Mouse (Mus musculus): Measurements from ENCODE around the gene Mmgt2.

Mmgt2 gene

GRCm38 (mm10) chr11:62648591-62649391, at the start of gene Mmgt2:
TSS of gene Mmgt2 (plus strand) at chr11:62648664.
- in situ Hi-C loops (cut with MboI): no loop called here

DNA sequence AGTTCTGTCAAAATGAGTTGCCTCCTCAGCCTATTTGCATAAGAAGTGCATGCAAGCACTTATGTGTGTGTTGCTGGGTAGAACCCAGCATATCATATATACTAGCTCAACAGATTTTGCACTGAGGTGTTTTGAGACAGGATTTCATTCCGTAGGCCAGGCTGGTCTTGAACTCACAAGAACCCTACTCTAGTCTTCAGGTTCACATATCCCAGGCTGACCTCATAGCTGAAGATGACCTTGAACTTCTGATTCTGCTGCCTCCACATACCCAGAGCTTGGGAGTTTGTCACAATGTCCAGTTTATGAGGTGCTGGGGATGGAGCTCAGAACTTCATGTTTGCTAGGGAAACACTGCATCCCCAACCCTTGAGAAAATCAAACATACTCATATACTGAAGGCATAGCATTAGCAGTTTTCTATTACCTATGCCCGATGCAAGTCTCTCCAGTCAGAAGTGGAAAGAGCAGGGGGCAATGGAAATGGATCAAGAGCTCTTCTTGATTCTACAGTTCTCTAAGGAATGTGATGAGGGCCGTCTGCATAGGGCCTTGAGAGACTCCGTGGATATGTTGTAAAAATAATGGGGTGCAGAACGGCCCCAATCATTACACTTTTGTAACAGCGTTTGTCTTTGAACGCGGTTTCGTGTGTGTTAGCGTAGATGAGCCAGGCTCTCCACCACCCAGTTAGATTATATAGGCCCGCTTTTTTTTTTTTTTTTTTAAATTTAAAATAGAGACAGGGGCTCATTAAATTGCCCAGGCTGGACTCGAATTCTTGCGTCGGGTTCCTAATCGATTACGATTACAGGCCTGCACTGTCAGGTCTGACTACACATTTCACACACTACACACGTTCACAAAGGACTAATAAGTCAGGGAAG, 46.5 kb upstream of the Mmgt2 start:
- in situ Hi-C loops (cut with MboI): no loop called here

GRCm38 (mm10) chr11:62602619-62603311, 45.7 kb upstream of the Mmgt2 start:
- in situ Hi-C loops (cut with MboI): no loop called here

- in situ Hi-C loops (cut with MboI): no loop called here
Observed at GRCm38 (mm10) chr11:62603312-62604056, 45.0 kb upstream of the Mmgt2 start.

DNA sequence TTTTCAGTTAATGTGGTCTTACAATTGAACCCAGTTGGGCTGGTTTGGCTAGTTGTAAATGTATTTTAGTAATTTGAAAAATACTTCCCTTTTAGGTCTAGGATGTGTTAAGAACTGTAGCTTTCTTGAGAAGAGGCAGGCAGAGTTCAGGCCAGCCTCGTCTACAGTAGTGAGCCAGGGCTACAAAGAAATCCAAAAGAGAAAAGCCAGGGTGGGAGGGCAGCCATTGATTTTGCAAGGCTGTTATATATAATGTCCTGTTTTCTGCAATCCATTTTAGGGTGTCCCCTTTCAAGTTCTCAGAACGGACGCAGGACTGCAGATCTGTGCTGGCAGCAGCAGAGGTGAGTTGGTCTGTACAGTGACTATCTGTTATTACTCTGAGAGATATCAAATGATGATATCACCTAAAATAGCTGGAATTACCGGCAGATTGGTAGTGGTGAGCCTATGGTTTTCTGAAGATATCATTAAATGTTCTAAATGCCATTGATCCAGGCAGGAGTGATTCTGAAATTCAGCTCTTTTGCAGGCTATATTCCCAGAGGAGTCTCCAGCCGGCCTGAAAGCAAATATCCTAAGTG, 44.2 kb upstream of the Mmgt2 start:
- in situ Hi-C loops (cut with MboI): no loop called here

GRCm38 (mm10) chr11:62604886-62605618, 43.4 kb upstream of the Mmgt2 start:
- in situ Hi-C loops (cut with MboI): no loop called here

DNA sequence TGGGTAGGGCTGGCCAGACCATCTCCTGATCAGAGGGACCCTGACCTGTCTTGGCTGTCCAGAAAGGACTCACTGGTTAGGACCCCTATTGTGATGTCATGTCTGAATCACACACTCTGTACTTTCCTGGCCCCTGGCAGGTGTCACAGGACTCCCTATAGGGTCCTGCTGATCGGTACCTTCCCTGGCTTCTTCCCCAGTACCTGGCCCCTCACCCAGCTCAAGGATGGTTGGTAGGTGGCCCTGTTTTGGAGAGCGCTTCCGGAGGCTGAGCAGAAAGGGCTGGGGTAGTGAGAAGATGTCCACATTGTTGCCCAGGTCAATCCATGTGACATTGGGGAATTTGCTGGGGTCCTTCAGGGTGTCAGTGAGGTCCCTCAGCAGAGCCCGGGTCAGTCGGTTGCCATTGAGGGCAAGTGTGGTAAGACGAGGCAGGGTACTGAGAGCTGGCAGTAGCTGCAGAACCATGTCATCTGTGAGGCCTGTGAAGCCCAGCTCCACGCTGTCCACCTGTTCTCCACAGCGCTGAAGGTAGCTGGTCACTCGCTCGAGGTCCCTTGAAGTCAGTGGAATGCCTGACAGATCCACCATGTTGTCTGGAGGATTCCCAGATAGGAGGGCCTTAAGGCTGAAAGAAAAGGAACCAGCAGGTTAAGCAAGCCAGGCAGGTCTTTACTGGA, 42.7 kb upstream of the Mmgt2 start:
- in situ Hi-C loops (cut with MboI): no loop called here

DNA sequence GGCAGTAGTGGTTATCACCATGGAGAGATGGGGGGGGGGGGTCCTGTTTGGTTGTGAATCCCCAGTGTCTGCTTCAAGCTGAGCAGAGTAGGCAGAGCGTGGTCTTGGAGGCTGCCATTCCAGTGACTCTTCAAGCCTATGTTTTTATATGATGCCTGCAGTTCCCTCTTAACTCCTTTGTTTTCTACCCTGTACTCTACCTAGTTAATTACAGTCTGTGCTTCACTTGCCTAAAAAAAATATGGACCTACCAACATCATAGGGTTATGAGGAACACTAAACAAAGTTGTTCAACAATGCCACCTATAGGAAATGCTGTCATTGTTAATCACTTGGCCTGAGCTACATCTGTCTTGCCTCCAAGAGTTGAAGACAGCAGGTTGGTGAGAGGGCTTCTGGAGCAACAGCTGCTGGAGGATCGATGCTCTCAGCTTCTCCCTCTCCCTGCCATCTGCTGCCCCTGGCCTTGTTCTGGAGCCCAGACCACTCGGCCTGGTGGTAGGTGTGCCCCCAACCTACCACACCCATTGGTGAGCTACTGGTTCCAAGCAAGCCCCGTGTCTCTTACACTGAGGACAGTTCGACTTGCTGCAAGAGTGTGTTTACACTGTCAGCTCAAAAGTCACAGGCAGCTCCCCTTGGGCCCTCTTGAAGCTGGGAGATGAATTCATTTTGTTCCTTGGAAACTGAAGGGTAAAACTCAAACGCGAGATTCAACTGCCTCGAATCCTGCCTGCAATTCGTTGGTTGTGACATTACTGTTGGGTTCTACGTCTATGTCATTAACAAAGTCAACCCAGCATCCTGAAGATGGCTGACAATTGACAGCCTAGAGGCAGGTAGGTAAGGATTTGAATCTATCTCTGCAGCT, 41.9 kb upstream of the Mmgt2 start:
- in situ Hi-C loops (cut with MboI): no loop called here

GRCm38 (mm10) chr11:62607170-62607951, 41.1 kb upstream of the Mmgt2 start:
- in situ Hi-C loops (cut with MboI): no loop called here

GRCm38 (mm10) chr11:62607952-62608201, 40.6 kb upstream of the Mmgt2 start:
- in situ Hi-C loops (cut with MboI): no loop called here

DNA sequence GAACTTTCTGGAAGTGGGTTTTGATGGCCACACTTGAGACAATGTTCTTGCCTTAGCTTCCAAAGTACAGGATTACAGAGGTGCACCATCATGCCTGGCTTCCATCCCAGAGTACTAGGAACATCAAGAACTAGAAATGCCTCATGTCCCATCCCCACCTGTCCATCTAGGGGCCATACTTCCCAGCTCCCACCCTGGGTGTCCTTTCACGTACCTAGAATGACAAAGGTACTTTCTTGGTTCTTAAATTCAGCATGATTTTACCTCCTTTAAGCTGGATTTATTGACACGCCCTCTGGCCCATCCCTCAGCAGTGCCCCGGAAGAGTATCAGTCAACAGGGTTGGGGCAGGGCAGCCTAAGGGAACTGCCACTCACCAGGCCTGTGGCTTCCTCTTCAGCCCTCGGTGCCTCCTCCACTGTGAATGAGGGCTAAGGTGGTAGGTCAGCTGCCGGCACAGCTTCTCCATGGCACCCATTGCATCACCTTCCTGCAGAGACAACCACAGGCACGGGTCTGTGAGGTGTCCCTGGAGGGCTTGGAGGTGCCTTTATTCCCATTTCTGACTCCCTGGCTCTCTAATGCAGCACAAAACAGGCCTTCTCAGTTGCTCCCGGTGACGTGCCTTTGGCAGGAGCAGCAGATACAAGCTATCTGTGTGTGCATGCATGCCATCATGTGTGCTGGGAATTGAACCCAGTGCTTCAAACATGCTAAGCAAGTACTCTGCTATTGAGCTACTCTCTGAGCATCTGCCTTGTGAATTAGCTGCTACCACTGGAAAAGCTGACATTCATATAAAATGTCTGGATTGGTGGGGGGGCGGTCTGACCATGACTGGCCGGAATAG, 39.4 kb upstream of the Mmgt2 start:
- in situ Hi-C loops (cut with MboI): no loop called here

DNA sequence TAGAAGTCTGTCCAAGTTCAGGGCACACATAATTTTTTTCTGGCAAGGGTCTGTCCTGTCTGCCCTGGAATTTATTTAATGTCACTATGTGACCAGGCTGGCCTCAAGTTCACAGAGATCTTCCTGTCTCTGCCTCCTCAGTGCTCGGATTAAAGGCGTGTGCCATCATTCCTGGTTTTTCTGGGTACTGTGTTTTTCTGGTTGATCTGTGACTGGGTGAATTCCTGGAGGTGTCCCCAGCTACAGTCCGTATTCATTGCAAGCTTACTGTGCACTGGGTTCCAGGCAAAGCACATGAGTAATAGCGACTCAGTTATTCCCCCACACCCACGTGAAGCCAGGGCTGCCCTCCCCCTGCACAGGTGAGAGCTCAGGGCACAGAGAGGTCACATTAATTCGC, 38.2 kb upstream of the Mmgt2 start:
- in situ Hi-C loops (cut with MboI): loop anchor here (5.0 kb wide), 1 partner anchor 67 kb away; no protein-coding TSS in a partner anchor

GRCm38 (mm10) chr11:62612604-62613003, 35.9 kb upstream of the Mmgt2 start:
- in situ Hi-C loops (cut with MboI): loop anchor here (5.0 kb wide), 1 partner anchor 65 kb away; no protein-coding TSS in a partner anchor

- in situ Hi-C loops (cut with MboI): loop anchor here (5.0 kb wide), 1 partner anchor 63 kb away; no protein-coding TSS in a partner anchor
Observed at GRCm38 (mm10) chr11:62613657-62614365, 34.7 kb upstream of the Mmgt2 start.

GRCm38 (mm10) chr11:62614876-62615410, 33.5 kb upstream of the Mmgt2 start:
- in situ Hi-C loops (cut with MboI): loop anchor here (5.0 kb wide), 1 partner anchor 62 kb away; no protein-coding TSS in a partner anchor

GRCm38 (mm10) chr11:62615456-62615855, 33.0 kb upstream of the Mmgt2 start:
- in situ Hi-C loops (cut with MboI): no loop called here
